Mouse (Mus musculus) heart, postnatal 25 days (tissue): ENCODE data around the gene Lrriq3. TPM values are rescaled to one million over a fixed set of nuclear protein-coding genes. Genes with fewer than 3 reads are reported as not detected.

Source experiments
- DNase-seq: peaks from one replicate; pipeline ENCODE4 v3.0.0; 2022; ENCODE audit warnings: low spot score
- intact Hi-C: fragments of 180-260 bp; cut with DNase I; formaldehyde crosslinking; loops from one replicate; pipeline ENCODE4 v1.15.1; 2025
- total RNA-seq, 2 experiments: library from RNA; stranded (reverse); gene quantifications; 2 replicates each; pipeline ENCODE4 v1.2.3; 2021

Gene Lrriq3
- total RNA-seq, 2 experiments from 2014 or later: 0.60 TPM; not detected in 1

- DNase-seq: no peak
- intact Hi-C loops: no loop called here
These were observed 142.3 kb downstream of the Lrriq3 start for GRCm38 (mm10) chr3:155235502-155235901.

Other genes with a start within 250 kb of the Lrriq3 start
- gene Tnni3k, start 38.0 kb upstream of the Lrriq3 start, total RNA-seq: 10 to 100 TPM; 79.9 to 81.6 TPM
- gene Fpgt, start within 50 bp of the Lrriq3 start, total RNA-seq: 10 to 100 TPM; 10.4 to 10.8 TPM